Mouse (Mus musculus) CH12.LX (cell line): Measurements from ENCODE around the gene Megf8. TPM values are rescaled to one million over a fixed set of nuclear protein-coding genes. Genes with fewer than 3 reads are reported as not detected.

Experiments used
- DNase-seq: peaks from one replicate; pipeline ENCODE4 v3.0.0-alpha.2; 2013; ENCODE audit errors: extremely low read depth
- H3K27ac ChIP-seq: 2 replicates; pipeline ENCODE4 v1.5.1; 2012; ENCODE audit warnings: low read depth, mild to moderate bottlenecking, control low read depth, moderate library complexity; ENCODE audit not compliant: insufficient read depth
- H3K27me3 ChIP-seq: replicated peaks from 2 replicates; pipeline ENCODE3; 2012; ENCODE audit warnings: inconsistent platforms
- H3K36me3 ChIP-seq, 2 experiments: replicated peaks in 1 of 2; 2 replicates each; pipeline versions ENCODE3 to v1.6.1; 2012; ENCODE audit warnings: inconsistent platforms in 1 of 2, low read length in 1 of 2, mild to moderate bottlenecking in 1 of 2, mixed read lengths in 1 of 2, moderate library complexity in 1 of 2; ENCODE audit not compliant: control insufficient read depth in 1 of 2, insufficient read depth in 1 of 2
- H3K4me1 ChIP-seq, 2 experiments: 2 replicates each; pipeline ENCODE4 v1.6.1; 2012; ENCODE audit warnings: inconsistent platforms in 1 of 2, moderate library complexity in 1 of 2; ENCODE audit not compliant: insufficient read depth in 2 of 2, control insufficient read depth in 1 of 2
- H3K4me2 ChIP-seq: 2 replicates; pipeline ENCODE4 v1.6.1; 2012; ENCODE audit warnings: low read depth, mild to moderate bottlenecking, control low read depth; ENCODE audit not compliant: poor library complexity, insufficient read depth, severe bottlenecking
- H3K4me3 ChIP-seq, 3 experiments: fragments of 150-350 bp in 1 of 3; sonication (generic) in 1 of 3; replicated peaks in 1 of 3; 2 replicates each; pipeline versions ENCODE3 to v1.5.1; 2011 to 2012; ENCODE audit warnings: low read depth in 2 of 3, low read length in 2 of 3, mild to moderate bottlenecking in 2 of 3, moderate library complexity in 2 of 3, control low read depth in 1 of 3, improper control_type of control experiment in 1 of 3, inconsistent platforms in 1 of 3, mixed read lengths in 1 of 3; ENCODE audit not compliant: poor library complexity in 1 of 3
- H3K79me2 ChIP-seq: replicated peaks from 2 replicates; pipeline ENCODE4 v1.6.1; 2012; ENCODE audit warnings: mild to moderate bottlenecking, moderate library complexity; ENCODE audit not compliant: control insufficient read depth, poor library complexity, insufficient read depth, severe bottlenecking; ENCODE audit errors: extremely low read depth
- H3K9ac ChIP-seq: 2 replicates; pipeline ENCODE4 v1.6.1; 2012; ENCODE audit warnings: low read depth, mild to moderate bottlenecking, control low read depth, moderate library complexity; ENCODE audit not compliant: insufficient read depth
- H3K9me3 ChIP-seq: replicated peaks from 2 replicates; pipeline ENCODE3; 2012; ENCODE audit warnings: low read length, inconsistent platforms, mixed read lengths
- BHLHE40 ChIP-seq: IDR thresholded peaks from 2 replicates; pipeline ENCODE4 v1.6.1; 2011; ENCODE audit warnings: mild to moderate bottlenecking, low read depth, low read length, improper control_type of control experiment
- E2F4 ChIP-seq: IDR thresholded peaks from 2 replicates; pipeline ENCODE4 v1.6.1; 2011; ENCODE audit warnings: low read depth, low read length, improper control_type of control experiment; ENCODE audit not compliant: insufficient replicate concordance
- EP300 ChIP-seq: IDR thresholded peaks from 2 replicates; pipeline ENCODE4 v1.6.1; 2011; ENCODE audit warnings: low read length, improper control_type of control experiment
- IRF4 ChIP-seq: IDR thresholded peaks from 2 replicates; pipeline ENCODE4 v1.6.1; 2014; ENCODE audit warnings: low read depth, mild to moderate bottlenecking, inconsistent platforms, low read length, improper control_type of control experiment
- JUND ChIP-seq: conservative IDR thresholded peaks from 2 replicates; pipeline ENCODE4 v1.6.1; 2011; ENCODE audit warnings: low read depth, low read length, improper control_type of control experiment
- MXI1 ChIP-seq: IDR thresholded peaks from 2 replicates; pipeline ENCODE4 v1.6.1; 2011; ENCODE audit warnings: mild to moderate bottlenecking, low read depth, low read length, improper control_type of control experiment
- MYC ChIP-seq: IDR thresholded peaks from 2 replicates; pipeline ENCODE4 v1.6.1; 2011; ENCODE audit warnings: low read depth, mild to moderate bottlenecking, improper control_type of control experiment, low read length
- NELFE ChIP-seq: IDR thresholded peaks from 2 replicates; pipeline ENCODE4 v1.6.1; 2011; ENCODE audit warnings: low read depth, low read length, improper control_type of control experiment
- PAX5 ChIP-seq: IDR thresholded peaks from 2 replicates; pipeline ENCODE4 v1.6.1; 2012; ENCODE audit warnings: low read length, inconsistent platforms, mixed read lengths
- RAD21 ChIP-seq: IDR thresholded peaks from 2 replicates; pipeline ENCODE4 v1.6.1; 2011; ENCODE audit warnings: low read depth, mild to moderate bottlenecking, low read length, improper control_type of control experiment, moderate library complexity
- RCOR1 ChIP-seq: conservative IDR thresholded peaks from 2 replicates; pipeline ENCODE4 v1.6.1; 2012; ENCODE audit warnings: low read depth, mild to moderate bottlenecking, inconsistent platforms, low read length, improper control_type of control experiment
- SIN3A ChIP-seq: IDR thresholded peaks from 2 replicates; pipeline ENCODE4 v1.6.1; 2012; ENCODE audit warnings: low read length, improper control_type of control experiment, inconsistent platforms
- TBP ChIP-seq: conservative IDR thresholded peaks from 2 replicates; pipeline ENCODE4 v1.6.1; 2011; ENCODE audit warnings: low read depth, low read length, improper control_type of control experiment
- TCF12 ChIP-seq: IDR thresholded peaks from 2 replicates; pipeline ENCODE4 v1.6.1; 2014; ENCODE audit warnings: low read depth, mild to moderate bottlenecking, inconsistent platforms, low read length, improper control_type of control experiment
- UBTF ChIP-seq: IDR thresholded peaks from 2 replicates; pipeline ENCODE4 v1.6.1; 2012; ENCODE audit warnings: low read depth, mild to moderate bottlenecking, inconsistent platforms, low read length, improper control_type of control experiment, moderate library complexity
- USF2 ChIP-seq: conservative IDR thresholded peaks from 2 replicates; pipeline ENCODE4 v1.6.1; 2011; ENCODE audit warnings: low read depth, low read length, improper control_type of control experiment
- ZC3H11A ChIP-seq: IDR thresholded peaks from 2 replicates; pipeline ENCODE4 v1.6.1; 2012; ENCODE audit warnings: low read depth, mild to moderate bottlenecking, inconsistent platforms, low read length, improper control_type of control experiment
- ZKSCAN1 ChIP-seq: IDR thresholded peaks from 2 replicates; pipeline ENCODE4 v1.6.1; 2012; ENCODE audit warnings: low read depth, inconsistent platforms, low read length, improper control_type of control experiment, borderline replicate concordance
- dilution Hi-C: fragments of 300-500 bp; cut with MboI; formaldehyde crosslinking; loops from 2 replicates; pipeline ENCODE4 v1.14.3; 2020; ENCODE audit warnings: low sequenced_read_pairs; ENCODE audit not compliant: extremely low pct_unique_long_range_greater_than_20kb, extremely low pct_ligation_motif_present
- in situ Hi-C: fragments of 300-500 bp; cut with MboI; formaldehyde crosslinking; loops from 3 replicates; pipeline ENCODE4 v1.14.3; 2019; ENCODE audit warnings: low sequenced_read_pairs, low pct_ligation_motif_present, low pct_unique_long_range_greater_than_20kb, mixed read lengths
- polyA plus RNA-seq: library from polyadenylated mRNA; unstranded; fragments of >175 nt; gene quantifications from 2 replicates; pipeline ENCODE4 v1.2.1, GENCODE M21; 2012; ENCODE audit warnings: low read depth; ENCODE audit not compliant: insufficient read length
- total RNA-seq, 2 experiments: library from RNA; depleted of rRNA; stranded (reverse); fragments of 300-350 nt in 1 of 2; fragments of >200 nt in 1 of 2; gene quantifications; 2 replicates each; pipeline ENCODE4 v1.2.3; 2012 to 2014

The Megf8 gene
- total and polyA plus RNA-seq, 3 experiments, result 0.62 to 1.7 (median 1.2) TPM

DNA sequence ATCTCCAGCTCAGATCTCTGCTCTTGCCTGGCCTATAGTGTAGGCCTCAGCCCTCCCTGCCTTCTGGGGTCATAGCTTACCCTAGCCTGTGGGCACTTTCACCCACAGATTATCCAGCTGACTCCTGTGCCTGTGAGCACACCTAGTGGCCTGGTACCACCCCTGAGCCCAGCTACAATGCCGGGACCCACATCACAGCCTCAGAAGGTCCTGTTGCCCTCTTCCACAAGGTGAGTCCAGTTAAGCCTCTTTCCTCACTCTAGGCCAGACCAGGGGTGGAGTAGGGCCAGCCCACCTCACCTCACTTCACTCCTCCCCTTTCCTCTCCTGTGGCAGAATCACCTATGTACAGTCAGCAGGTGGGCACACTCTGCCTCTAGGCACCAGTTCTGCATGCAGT, 26.5 kb upstream of the Megf8 start:
- in situ Hi-C loops, result no loop called here

DNA sequence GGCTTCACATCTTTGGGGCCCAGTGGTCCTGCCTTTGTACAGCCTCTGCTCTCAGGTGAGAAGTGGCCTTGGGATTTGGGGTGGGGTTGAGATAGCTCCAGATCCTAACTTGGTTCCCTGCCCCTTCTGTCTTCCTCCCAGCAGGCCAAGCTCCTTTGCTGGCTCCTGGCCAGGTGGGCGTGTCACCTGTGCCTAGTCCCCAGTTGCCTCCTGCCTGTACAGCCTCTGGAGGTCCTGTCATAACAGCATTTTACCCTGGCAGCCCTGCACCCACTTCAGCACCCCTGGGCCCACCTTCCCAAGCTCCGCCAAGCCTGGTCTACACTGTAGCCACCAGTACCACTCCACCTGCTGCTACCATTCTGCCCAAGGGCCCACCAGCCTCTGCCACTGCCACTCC, 26.1 kb upstream of the Megf8 start:
- H3K79me2 ChIP-seq, result no peaks in the 10 kb centered on the region
- no peaks in the 10 kb centered on the region for H3K27me3 ChIP-seq
- no peak overlapping the region for H3K27ac ChIP-seq
- DNase-seq, result no peak
- H3K9ac ChIP-seq, result no peak overlapping the region
- peaks cover 11% of the 10 kb centered on the region for H3K9me3 ChIP-seq
- dilution Hi-C loops (no loop called here), in situ Hi-C loops (no loop called here)
- no peak overlapping the region for H3K4me3 ChIP-seq
- no peak overlapping the region for H3K4me2 ChIP-seq
- H3K4me1 ChIP-seq, result peaks cover 10 to 23% of the 10 kb centered on the region in 2 experiments
- TF ChIP-seq JUND (no peak), NELFE (no peak), BHLHE40 (no peak), PAX5 (no peak), SIN3A (no peak)
- TF ChIP-seq, all 38 proteins: peak for 0
- H3K36me3 ChIP-seq, result peaks cover 81 to 87% of the 10 kb centered on the region in 2 experiments

More for the DNA sequence above, 26.5 kb upstream of the Megf8 start:
- dilution Hi-C loops, result no loop called here
- H3K4me2 ChIP-seq, result no peak overlapping the region
- no peak for DNase-seq
- TF ChIP-seq E2F4 (no peak), ZC3H11A (no peak), UBTF (no peak), EP300 (no peak), RAD21 (no peak), ZKSCAN1 (no peak), MYC (no peak), TBP (no peak), USF2 (no peak), MXI1 (no peak), IRF4 (no peak), TCF12 (no peak), RCOR1 (no peak)
- TF ChIP-seq, all 38 proteins: peak for 0
- H3K4me1 ChIP-seq, result peaks cover 8 to 18% of the 10 kb centered on the region in 2 experiments
- no peaks in the 10 kb centered on the region for H3K79me2 ChIP-seq
- peaks cover 11% of the 10 kb centered on the region for H3K9me3 ChIP-seq
- no peak overlapping the region for H3K9ac ChIP-seq
- H3K27ac ChIP-seq, result no peak overlapping the region
- H3K4me3 ChIP-seq, result no peak overlapping the region
- no peaks in the 10 kb centered on the region for H3K27me3 ChIP-seq
- peaks cover 85 to 91% of the 10 kb centered on the region in 2 experiments for H3K36me3 ChIP-seq
